Mouse (Mus musculus): ENCODE data around the gene AC170998.1. TPM values are rescaled to one million over a fixed set of nuclear protein-coding genes. Genes with fewer than 3 reads are reported as not detected.

The AC170998.1 gene
- 10 to 100 TPM; 12.6 to 14.1 TPM for total RNA-seq (2023)

DNA sequence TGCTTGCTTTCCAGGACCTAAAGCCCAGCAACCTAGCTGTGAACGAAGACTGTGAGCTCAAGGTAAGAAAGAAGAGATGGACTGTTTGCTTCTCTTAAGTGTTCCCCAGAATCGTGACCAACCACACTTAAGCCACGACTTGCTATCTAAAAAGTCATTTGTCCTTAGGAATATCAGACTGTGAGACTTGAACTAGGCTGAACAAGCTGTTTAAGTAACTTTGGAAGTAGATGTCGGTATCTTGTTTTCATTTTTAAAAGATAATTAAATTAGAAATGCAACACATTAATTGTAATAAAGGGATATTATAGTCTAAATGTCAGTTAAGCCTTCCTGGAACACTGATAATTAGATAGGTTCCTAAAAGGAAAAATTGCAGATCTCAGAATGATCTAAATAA, at the start of gene AC170998.1:
TSS of gene AC170998.1 (plus strand) at position 301 of the 400 bp plus-strand sequence.

DNA sequence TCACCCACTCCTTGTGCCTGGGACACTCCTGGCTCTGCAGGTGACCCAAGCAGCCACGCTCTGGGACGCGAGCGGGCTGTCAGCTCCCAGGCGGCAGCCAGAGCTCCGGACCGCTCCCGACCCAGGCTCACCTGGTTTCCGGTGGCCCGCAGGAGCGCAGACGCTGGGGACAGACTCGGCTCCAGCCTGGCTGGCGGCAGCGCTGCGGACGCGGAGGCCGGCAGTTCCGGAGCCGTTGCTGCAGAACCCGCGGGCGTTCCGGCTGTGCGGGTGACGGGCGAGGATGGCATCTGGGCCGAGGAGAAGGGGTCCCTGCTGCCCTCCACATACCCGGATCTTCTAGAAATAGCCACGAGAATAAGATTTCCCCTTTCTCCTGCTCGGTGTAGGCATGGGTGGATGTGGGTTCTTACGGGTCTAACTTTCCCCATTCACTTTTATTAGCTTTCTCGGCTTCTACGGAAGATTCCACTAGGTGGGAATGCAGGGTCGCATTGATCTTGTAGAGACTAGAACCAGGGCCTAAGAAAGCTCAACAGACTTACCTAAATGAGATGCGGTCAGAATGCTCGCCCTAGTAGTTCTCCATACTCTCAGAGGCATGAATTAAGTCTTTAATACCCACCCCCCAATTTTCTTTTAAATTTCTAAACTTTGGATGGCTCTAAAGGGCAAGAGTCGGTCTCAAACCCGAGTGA, 36.1 kb upstream of the AC170998.1 start, which contains the start of gene Slc26a8:
TSS of gene Slc26a8 (minus strand) at position 648 of the 698 bp plus-strand sequence.

DNA sequence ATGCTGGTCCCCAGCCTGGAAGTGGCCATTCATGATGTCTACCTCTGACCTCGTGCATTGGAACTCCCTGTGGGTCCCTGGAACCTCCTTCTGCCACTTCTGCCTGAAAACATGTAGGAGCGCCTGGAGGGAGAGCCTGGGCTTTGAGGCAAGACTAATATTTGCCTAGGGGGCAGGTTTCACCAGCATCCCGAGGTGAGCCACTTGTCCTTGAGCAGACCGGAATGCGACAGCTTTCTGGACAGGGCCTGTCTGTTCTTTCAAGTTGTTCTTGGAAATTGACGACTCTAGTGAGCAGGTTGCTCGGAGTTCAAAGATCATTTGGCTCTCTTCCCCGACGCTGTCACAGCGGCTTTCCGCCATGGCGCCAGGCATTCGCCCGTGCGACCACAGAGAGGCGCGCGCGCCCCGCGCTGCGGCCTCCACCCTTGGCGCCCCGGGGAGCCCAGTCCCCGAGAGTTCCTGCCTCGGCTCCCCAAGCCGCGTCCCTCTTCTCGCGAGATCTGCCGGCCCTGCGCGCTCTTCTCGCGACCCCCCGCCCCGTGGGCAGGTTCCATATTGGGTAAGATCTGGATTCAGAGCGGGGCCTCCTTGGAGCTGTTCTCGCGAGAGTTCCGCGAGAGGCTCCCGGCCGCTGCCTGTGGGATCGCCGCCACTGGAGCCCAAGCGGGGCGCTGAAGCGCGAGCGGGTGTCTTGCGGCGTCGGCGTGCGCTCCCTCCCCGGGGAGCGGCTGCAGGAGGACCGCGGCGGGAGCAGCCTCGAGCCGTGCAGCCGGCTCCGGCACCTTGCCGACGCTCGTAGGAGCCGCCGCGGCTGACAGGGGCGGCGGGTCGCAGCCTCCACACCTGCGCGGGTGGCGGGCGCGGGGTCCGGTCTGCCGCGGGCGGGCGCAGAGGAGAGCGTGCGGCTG, 34.9 kb upstream of the AC170998.1 start, which contains the start of gene Mapk14:
TSS of gene Mapk14 (plus strand) at position 554 of the 911 bp plus-strand sequence.

DNA sequence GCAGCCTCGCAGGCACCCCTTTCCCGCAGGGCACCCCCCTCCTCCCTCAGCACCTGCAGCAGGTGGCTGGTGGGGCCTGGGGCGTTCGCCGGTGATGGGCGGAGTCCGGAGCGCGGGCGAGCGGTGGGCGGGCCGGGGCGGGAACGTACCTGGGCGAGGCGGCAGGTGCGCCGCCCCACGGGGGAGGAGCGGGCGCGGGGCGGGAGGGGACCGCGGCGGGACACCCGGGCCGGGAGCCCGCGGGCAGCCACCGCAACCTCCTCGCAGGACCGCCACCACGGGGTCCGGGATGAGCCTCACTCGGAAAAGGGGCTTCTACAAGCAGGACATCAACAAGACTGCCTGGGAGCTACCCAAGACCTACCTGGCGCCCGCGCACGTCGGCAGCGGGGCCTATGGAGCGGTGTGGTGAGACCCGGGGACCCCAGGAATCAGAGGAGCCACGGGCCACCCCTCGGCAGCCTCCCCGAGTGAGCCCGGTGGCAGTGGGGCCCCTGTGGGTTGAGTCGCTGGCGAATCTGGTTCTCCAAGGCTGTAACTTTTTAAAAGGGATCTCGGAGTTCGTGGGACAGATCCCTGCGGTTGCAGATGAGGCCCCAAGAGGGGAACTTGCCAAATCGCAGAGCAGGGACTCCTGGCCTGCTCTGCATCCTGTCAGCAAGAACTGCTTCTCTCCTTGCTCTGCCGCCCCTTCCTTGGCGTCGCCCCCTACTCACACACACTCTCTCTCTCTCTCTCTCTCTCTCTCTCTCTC, 43.4 kb downstream of the AC170998.1 start, which contains the start of gene Mapk13:
TSS of gene Mapk13 (plus strand) at position 177 of the 754 bp plus-strand sequence.

Other genes with a start within 250 kb of the AC170998.1 start
- gene Fkbp5, start 208.6 kb upstream of the AC170998.1 start, total RNA-seq (2023): 10 to 100 TPM; 42.4 to 46.5 TPM
- under 1 TPM in 1 of 2 experiments, not detected in 1; 0.58 TPM for gene Armc12, start 195.3 kb upstream of the AC170998.1 start, total RNA-seq (2023)
- not detected for gene Clpsl2, start 176.7 kb upstream of the AC170998.1 start, total RNA-seq (2023)
- gene Clps, start 165.3 kb upstream of the AC170998.1 start, total RNA-seq (2023): not detected
- gene Lhfpl5, start 150.4 kb upstream of the AC170998.1 start, total RNA-seq (2023): not detected
- gene Srpk1, start 103.4 kb upstream of the AC170998.1 start, total RNA-seq (2023): 100 to 1,000 TPM; 341 to 367 TPM
- gene Slc26a8, start 35.9 kb upstream of the AC170998.1 start, total RNA-seq (2023): 1 to 10 TPM in 1 of 2 experiments, under 1 TPM in 1; 0.56 to 2.4 TPM
- 100 to 1,000 TPM; 109 to 117 TPM for gene Mapk14, start 34.8 kb upstream of the AC170998.1 start, total RNA-seq (2023)
- 1 to 10 TPM; 1.6 to 2.3 TPM for gene Mapk13, start 43.2 kb downstream of the AC170998.1 start, total RNA-seq (2023)
- gene Brpf3, start 75.0 kb downstream of the AC170998.1 start, total RNA-seq (2023): 10 to 100 TPM; 49.1 to 51.3 TPM
- not detected for gene Pnpla1, start 132.3 kb downstream of the AC170998.1 start, total RNA-seq (2023)
- 1 to 10 TPM in 1 of 2 experiments, under 1 TPM in 1; 0.84 to 1.8 TPM for gene 4930539E08Rik, start 189.2 kb downstream of the AC170998.1 start, total RNA-seq (2023)
- gene Pxt1, start 217.8 kb downstream of the AC170998.1 start, total RNA-seq (2023): not detected
- 10 to 100 TPM; 53.2 to 66.8 TPM for gene Kctd20, start 225.9 kb downstream of the AC170998.1 start, total RNA-seq (2023)

Measured in T-cell, adult 66 days (primary cell).